Mouse (Mus musculus) kidney, postnatal 0 days (tissue): Measurements from ENCODE around the gene Hist1h2bf. TPM values are rescaled to one million over a fixed set of nuclear protein-coding genes. Genes with fewer than 3 reads are reported as not detected.
"Not testable (repeated sequence)": the region's sequence is repeated elsewhere in the genome, so short reads cannot be mapped to it uniquely, and the experiment has no call there.

Experiments used
- ATAC-seq: fragments of 200-750 bp; cut with Nextera tagmentation; replicated peaks from 2 replicates; pipeline ENCODE4 v1.8.0; 2017; ENCODE audit warnings: low read depth, moderate number of reproducible peaks, moderate TSS enrichment, moderate library complexity; ENCODE audit not compliant: low FRiP score
- DNase-seq: peaks from one replicate; pipeline ENCODE4 v3.0.0-alpha.2; 2016; ENCODE audit warnings: low spot score
- H3K27ac ChIP-seq: fragments of 300-500 bp; sonication (generic); 2 replicates; pipeline ENCODE4 v1.5.1; 2014; ENCODE audit warnings: mild to moderate bottlenecking
- H3K27me3 ChIP-seq: fragments of 300-500 bp; sonication (generic); 2 replicates; pipeline ENCODE4 v1.6.1; 2014; ENCODE audit warnings: low read length, mixed read lengths; ENCODE audit not compliant: insufficient read depth
- H3K36me3 ChIP-seq: fragments of 300-500 bp; sonication (generic); 2 replicates; pipeline ENCODE4 v1.6.1; 2014; ENCODE audit warnings: low read length, mixed read lengths; ENCODE audit not compliant: insufficient read depth
- H3K4me1 ChIP-seq: fragments of 300-500 bp; sonication (generic); replicated peaks from 2 replicates; pipeline ENCODE4 v1.6.1; 2014; ENCODE audit warnings: antibody characterized with exemption, low read length, mixed read lengths; ENCODE audit not compliant: insufficient read depth
- H3K4me2 ChIP-seq: fragments of 300-500 bp; sonication (generic); 2 replicates; pipeline ENCODE4 v1.6.1; 2014; ENCODE audit warnings: mild to moderate bottlenecking, low read length, moderate library complexity, mixed read lengths
- H3K4me3 ChIP-seq: fragments of 300-500 bp; sonication (generic); replicated peaks from 2 replicates; pipeline ENCODE4 v1.5.1; 2014; ENCODE audit warnings: low read depth, low read length
- H3K9ac ChIP-seq: fragments of 300-500 bp; sonication (generic); 2 replicates; pipeline ENCODE4 v1.6.1; 2014; ENCODE audit warnings: low read depth, low read length
- H3K9me3 ChIP-seq: fragments of 300-500 bp; sonication (generic); replicated peaks from 2 replicates; pipeline ENCODE4 v1.6.1; 2016; ENCODE audit warnings: low read length, inconsistent platforms, mixed read lengths
- CTCF ChIP-seq: IDR thresholded peaks from 2 replicates; pipeline ENCODE4 v1.5.1; 2016; ENCODE audit warnings: antibody characterized with exemption, low read depth, mild to moderate bottlenecking, moderate library complexity
- WGBS: fragments of 180-500 bp; shearing (Covaris S2); extraction: QIAGEN DNeasy Blood & Tissue Kit; methylation state at CpG from one replicate; pipeline ENCODE4 v1.1.7; 2014; 5-methylcytosine and 5-hydroxymethylcytosine counted together
- polyA plus RNA-seq: library from polyadenylated mRNA; unstranded; fragments of >200 nt; fragmentation: Nextera tagmentation; extraction: Ambion mirVana; gene quantifications from 2 replicates; pipeline ENCODE4 v1.2.1, GENCODE M21; 2015

Hist1h2bf gene
- polyA plus RNA-seq, 1 experiment from 2014 or later = 3.4 TPM

DNA sequence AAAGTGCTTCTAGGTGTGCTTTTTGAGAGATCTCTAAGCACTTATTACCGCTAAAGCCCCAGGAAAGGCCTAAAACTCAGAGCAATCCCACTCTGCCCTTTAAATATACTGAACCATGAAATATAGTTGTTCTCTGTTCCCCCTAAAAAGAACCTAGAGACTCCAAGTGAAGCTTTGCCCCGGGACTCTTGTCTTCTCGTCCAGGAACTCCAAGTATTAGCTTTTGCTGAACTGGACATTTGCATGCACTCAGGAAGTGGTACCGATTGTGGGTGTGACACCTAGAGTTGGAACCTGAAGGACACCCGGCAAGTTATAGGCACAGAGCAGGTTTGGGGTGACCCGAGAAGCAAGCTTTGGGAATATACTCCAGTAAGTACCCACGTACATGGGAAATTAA lies 17.2 kb upstream of the Hist1h2bf start:
- no peak for ATAC-seq
- no peak overlapping the region for H3K4me2 ChIP-seq
- no peak for DNase-seq
- H3K9me3 ChIP-seq = no peaks in the 10 kb centered on the region
- no peak overlapping the region for H3K4me3 ChIP-seq
- WGBS = 93% methylated on average over 7 of the region's 7 CpGs
- peaks cover 4% of the 10 kb centered on the region; the same call in 1 of the 2 replicates for H3K4me1 ChIP-seq
- H3K36me3 ChIP-seq = no peaks in the 10 kb centered on the region
- H3K27ac ChIP-seq = no peak overlapping the region
- H3K27me3 ChIP-seq = no peaks in the 10 kb centered on the region
- no peak overlapping the region for H3K9ac ChIP-seq
- no peak for TF ChIP-seq CTCF

- ATAC-seq (no peak), DNase-seq (peak; percentile 41)
- Histone ChIP-seq H3K4me3 (peak overlapping the region; percentile 49), H3K36me3 (no peaks in the 10 kb centered on the region), H3K27ac (peak overlapping the region; percentile 94), H3K9ac (peak overlapping the region; percentile 48), H3K27me3 (no peaks in the 10 kb centered on the region), H3K4me2 (peak overlapping the region; percentile 78), H3K4me1 (no peaks in the 10 kb centered on the region), H3K9me3 (no peaks in the 10 kb centered on the region)
- TF ChIP-seq CTCF = no peak
- 4% methylated on average over 1 of the region's 1 CpGs for WGBS
These were observed 12.9 kb upstream of the Hist1h2bf start for GRCm38 (mm10) chr13:23586940-23587225.

DNA sequence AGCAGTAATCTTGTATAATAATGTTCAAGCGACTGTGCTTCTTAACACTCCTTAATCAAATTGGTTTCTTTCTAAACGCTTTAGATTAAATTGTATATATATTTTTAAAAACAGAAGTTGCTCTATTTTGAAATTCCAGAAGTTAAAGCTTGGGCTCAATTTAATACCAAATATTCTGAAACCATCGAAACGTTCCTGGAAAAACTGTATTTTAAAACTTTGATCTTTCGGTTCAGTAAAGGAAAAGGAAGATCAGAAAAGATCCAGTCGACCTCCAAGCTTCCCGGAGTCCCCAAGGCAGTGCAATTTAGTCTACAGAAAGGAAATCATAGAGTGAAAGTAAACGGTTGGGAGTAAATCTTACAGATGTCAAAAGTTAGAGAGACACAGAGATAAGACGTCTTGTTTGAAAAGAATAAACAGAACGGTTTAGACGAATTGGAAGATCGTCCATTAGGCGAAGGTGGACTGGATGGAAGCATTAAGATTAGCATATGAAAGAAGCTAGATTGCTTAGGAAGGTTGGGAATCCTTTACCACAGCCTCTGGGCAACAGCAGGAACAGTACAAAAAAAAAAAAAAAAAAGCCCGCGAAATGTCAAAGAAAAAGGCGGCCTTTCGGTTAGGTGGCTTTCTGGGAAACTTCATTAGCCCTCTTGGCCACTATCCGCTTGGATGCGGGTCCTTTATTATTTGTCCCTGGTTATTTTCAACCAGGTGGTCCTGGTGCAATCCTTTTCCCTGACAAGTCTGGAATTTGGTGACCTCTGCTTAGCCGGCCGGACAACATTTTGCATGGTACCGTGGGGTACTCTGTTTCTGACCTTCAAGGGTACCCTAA lies 12.3 kb upstream of the Hist1h2bf start:
- no peaks in the 10 kb centered on the region for H3K4me1 ChIP-seq
- DNase-seq (peak; percentile 49), ATAC-seq (no peak)
- peak overlapping the region; percentile 49 for H3K4me3 ChIP-seq
- peak overlapping the region; percentile 78 for H3K4me2 ChIP-seq
- 1% methylated on average over 21 of the region's 22 CpGs for WGBS
- no peak for TF ChIP-seq CTCF
- H3K27ac ChIP-seq = peak overlapping the region; percentile 97
- no peaks in the 10 kb centered on the region for H3K36me3 ChIP-seq
- no peaks in the 10 kb centered on the region for H3K27me3 ChIP-seq
- no peaks in the 10 kb centered on the region for H3K9me3 ChIP-seq
- peak overlapping the region; percentile 48 for H3K9ac ChIP-seq

DNA sequence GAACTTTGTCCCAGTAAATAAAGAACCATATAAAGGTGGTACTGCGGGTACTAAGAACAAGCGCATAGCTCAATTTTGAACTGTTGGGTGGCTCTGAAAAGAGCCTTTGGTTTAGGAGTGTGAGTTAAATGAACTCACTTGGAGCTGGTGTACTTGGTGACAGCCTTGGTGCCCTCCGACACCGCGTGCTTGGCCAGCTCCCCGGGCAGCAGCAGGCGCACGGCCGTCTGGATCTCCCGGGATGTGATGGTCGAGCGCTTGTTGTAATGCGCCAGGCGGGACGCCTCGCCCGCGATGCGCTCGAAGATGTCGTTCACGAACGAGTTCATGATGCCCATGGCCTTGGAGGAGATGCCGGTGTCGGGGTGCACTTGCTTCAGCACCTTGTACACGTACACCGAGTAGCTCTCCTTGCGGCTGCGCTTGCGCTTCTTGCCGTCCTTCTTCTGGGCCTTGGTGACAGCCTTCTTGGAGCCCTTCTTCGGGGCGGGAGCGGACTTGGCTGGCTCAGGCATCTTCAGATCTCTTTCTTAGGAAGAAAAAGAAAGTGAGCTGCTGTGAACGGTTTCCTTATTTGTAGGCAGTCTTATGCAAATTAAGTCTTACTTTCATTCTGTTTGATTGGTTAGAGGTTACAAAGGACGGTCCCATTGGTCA lies 11.6 kb upstream of the Hist1h2bf start:
- not testable (repeated sequence) for H3K4me1 ChIP-seq, H3K27me3 ChIP-seq, H3K36me3 ChIP-seq, H3K9me3 ChIP-seq
- DNase-seq (peak; percentile 98), ATAC-seq (peak; percentile 82)
- peak overlapping the region; percentile 97 for H3K27ac ChIP-seq
- 0% methylated on average over 21 of the region's 36 CpGs for WGBS
- peak overlapping the region; percentile 78 for H3K4me2 ChIP-seq
- peak overlapping the region; percentile 76 for H3K9ac ChIP-seq
- peak overlapping the region; percentile 49 for H3K4me3 ChIP-seq

DNA sequence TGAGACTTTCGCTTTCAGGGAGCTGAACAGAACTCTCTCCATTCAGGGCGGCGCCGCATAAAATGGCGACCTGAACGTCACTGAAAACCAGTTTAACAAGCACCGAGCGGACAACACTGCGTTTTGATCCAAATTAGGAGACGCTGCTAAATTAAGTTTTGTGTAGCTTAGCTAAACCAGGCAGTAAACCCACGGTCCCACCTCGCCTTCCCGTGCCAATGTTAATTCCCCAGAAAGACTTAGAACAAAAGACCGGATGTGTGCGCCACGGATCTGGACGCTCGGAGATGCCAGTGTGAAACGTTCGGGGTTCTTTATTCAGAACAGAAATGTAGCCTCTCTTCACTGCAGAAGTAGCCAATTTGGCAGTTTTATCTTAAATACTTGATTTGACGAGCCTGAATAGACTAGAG lies 11.0 kb upstream of the Hist1h2bf start:
- Histone ChIP-seq H3K9ac (peak overlapping the region; percentile 76), H3K4me1 (no peaks in the 10 kb centered on the region), H3K4me2 (peak overlapping the region; percentile 78), H3K27me3 (no peaks in the 10 kb centered on the region), H3K9me3 (no peaks in the 10 kb centered on the region), H3K4me3 (peak overlapping the region; percentile 49), H3K27ac (peak overlapping the region; percentile 97), H3K36me3 (no peaks in the 10 kb centered on the region)
- WGBS = under 1% methylated on average over 21 of the region's 21 CpGs
- no peak for ATAC-seq
- no peak for TF ChIP-seq CTCF
- DNase-seq = peak; percentile 86

- Histone ChIP-seq H3K27ac (peak overlapping the region; percentile 97), H3K9me3 (no peaks in the 10 kb centered on the region), H3K4me1 (no peaks in the 10 kb centered on the region), H3K36me3 (no peaks in the 10 kb centered on the region), H3K4me2 (peak overlapping the region; percentile 78), H3K9ac (peak overlapping the region; percentile 76), H3K27me3 (no peaks in the 10 kb centered on the region), H3K4me3 (peak overlapping the region; percentile 49; the same call in 1 of the 2 replicates)
- no peak for ATAC-seq
- TF ChIP-seq CTCF = no peak
- peak; percentile 84 for DNase-seq
These were observed 10.3 kb upstream of the Hist1h2bf start for GRCm38 (mm10) chr13:23584331-23584730.
